Comparison of ENCODE assay signal across 12 mouse cellular contexts in the genomic region with DNA sequence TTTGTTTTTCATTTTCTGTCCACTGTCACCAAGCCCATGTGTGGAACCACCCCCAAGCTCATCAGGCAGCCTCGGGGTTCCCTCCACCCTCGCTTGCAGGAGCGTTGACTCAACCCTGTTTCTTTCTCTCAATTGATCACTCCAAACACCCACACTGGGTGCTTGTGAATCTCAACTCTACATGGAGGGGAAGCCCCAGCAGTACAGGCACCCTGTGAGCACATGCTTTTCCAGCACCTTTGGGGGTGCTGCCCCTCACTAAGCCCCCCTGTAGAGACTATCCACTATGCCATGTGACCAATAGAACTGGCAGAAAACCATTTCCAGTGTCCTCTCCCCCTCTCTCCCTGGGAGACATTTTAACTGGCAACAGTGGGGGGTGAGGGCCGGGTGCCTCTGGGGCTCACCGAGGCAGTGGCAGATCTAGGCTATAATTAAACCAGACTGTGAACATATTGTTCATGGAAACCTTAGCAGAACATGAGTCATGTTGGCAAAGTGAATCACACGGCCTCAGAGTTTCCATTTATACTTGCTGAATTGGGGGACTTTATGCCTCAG.
DNase-seq lines count a peak whose midpoint lies in the region.
"Had no signal": no experiment of that assay in that cellular context is flagged by ENCODE, and none has a peak within 500 bp of the region (broad histone marks: within the 10 kb centered on the region; RNA-seq: fewer than 3 reads in every experiment).

No protein-coding gene starts in this region.

- peak; percentile 47 for DNase-seq in adrenal gland, postnatal 14 days
- no peak for DNase-seq in adrenal gland, postnatal 4 days (ENCODE audit: low spot score in 2 of 2)
- peak; percentile 28 for DNase-seq in lung, postnatal 10 days
- DNase-seq in lung, postnatal 25 days (ENCODE audit: low spot score), result no peak
- DNase-seq in heart, adult 8-10 months (ENCODE audit: low spot score), result peak; percentile 38
- peak; percentile 18 for DNase-seq in right cerebral cortex, postnatal 14 days
- no peak for DNase-seq in cerebellum, postnatal 36 days
- DNase-seq in ovary, postnatal 10 days (ENCODE audit: low spot score), result no peak
- DNase-seq: gastrocnemius, postnatal 14 days; kidney, postnatal 36 days; lung, adult 2 months; thymus, adult 2 months had no signal

Comparison
In these comparisons a context has a peak if more than half of its experiments do, and no peak if none do; other contexts are left out.
1. DNase-seq: peak in adrenal gland, postnatal 14 days (single experiment), lung, postnatal 10 days (single experiment), heart, adult 8-10 months (single experiment) and right cerebral cortex, postnatal 14 days (single experiment); none in adrenal gland, postnatal 4 days (0 of 2), lung, postnatal 25 days (single experiment), cerebellum, postnatal 36 days (0 of 2) and ovary, postnatal 10 days (single experiment).